Mouse (Mus musculus) heart, postnatal 0 days (tissue): ENCODE data around the gene Klk5.
A peak's percentile ranks its signal among the peaks of the same experiment; 100 is the strongest.

Experiments
- CTCF ChIP-seq: IDR thresholded peaks from 2 replicates; pipeline ENCODE4 v1.5.1; 2016; ENCODE audit warnings: antibody characterized with exemption, control low read depth, low read depth
- EP300 ChIP-seq: IDR thresholded peaks from 2 replicates; pipeline ENCODE4 v1.6.1; 2016; ENCODE audit warnings: antibody characterized with exemption, low read depth

GRCm38 (mm10) chr7:43894836-43895235, 53.1 kb downstream of the Klk5 start:
- TF ChIP-seq EP300 (no peak), CTCF (peak; percentile 95)
